ENCODE assay signal across 8 mouse cellular contexts in the genomic region with DNA sequence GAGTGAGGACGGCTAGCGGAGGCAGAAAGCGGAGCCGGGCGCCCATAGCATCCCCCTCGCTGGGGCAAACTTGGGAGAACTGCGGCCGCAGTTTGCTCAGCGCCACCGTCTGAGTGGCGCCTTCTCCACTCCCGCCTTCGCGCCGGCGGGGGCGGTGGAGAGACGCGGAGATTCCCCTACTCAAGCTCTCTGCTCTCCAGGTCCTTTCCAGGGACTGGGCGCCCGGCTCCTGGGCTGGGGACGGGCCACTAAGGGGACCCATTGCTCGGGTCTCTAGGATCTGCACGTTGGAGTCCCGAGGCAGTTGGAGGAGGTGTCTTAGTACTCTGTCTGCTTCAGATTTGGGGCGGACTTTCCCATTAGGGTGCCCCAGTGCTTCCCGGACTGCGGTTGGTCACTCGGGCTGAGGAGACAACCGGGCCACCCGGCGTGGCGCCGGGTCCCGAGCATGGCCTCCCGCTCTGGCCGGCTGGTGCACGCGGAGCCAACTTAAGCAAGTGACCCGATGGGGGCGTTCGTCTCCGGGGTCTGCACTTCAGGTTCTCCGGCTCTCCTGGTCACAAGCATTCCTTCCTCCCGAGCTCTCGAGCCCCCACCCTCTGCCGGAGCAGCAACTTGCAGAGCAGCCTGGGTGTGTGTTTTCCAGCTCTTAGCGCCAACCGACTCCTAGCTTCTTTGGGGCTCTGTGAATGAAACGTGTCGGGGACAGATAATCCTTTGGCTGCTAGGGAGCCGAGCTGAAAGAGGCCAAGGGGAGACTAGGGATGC. TPM values are rescaled to one million over a fixed set of nuclear protein-coding genes. Genes with fewer than 3 reads are reported as not detected.
DNase-seq lines count a peak whose midpoint lies in the region; ATAC-seq lines count a peak whose summit lies in the region.

No protein-coding gene starts in this region.

- H3K27me3 ChIP-seq in lung, embryonic 15.5 days: no peaks in the 10 kb centered on the region

- peak; percentile 92 for DNase-seq in Muller cell, postnatal 12 days (ENCODE audit: inconsistent ontology term)
- peak; percentile 45 for DNase-seq in cerebellum, adult 9-10 months
- DNase-seq in frontal cortex, adult 2 months (ENCODE audit: extremely low spot score in 1 of 2, low spot score in 1 of 2): peak; percentile 33 to 67
- peak; percentile 69 for DNase-seq in heart, postnatal 4 days
- DNase-seq in layer of hippocampus, postnatal 10 days (ENCODE audit: low spot score in 2 of 2): peak; percentile 65 to 76
- DNase-seq in ovary, postnatal 14 days (ENCODE audit: low spot score): peak; percentile 37

- H3K36me3 ChIP-seq in lung, embryonic 15.5 days: no peaks in the 10 kb centered on the region

- ATAC-seq in lung, embryonic 15.5 days (ENCODE audit: borderline replicate concordance, extremely low read depth, low FRiP score, low TSS enrichment): peak; percentile 79; the same call in 1 of the 2 replicates
- ATAC-seq in CD4-positive, CD25-positive, alpha-beta regulatory T cell, adult 4 months: no peak

- H3K9me3 ChIP-seq in lung, embryonic 15.5 days: no peaks in the 10 kb centered on the region

- H3K27ac ChIP-seq in lung, embryonic 15.5 days: peak overlapping the region; percentile 89

- peak overlapping the region; percentile 95 for H3K4me2 ChIP-seq in lung, embryonic 15.5 days

- H3K4me3 ChIP-seq in lung, embryonic 15.5 days: peak overlapping the region; percentile 81

- under 1% methylated on average over 50 of the region's 52 CpGs for WGBS in lung, embryonic 15.5 days

- H3K4me1 ChIP-seq in lung, embryonic 15.5 days: peaks cover 24% of the 10 kb centered on the region

- H3K9ac ChIP-seq in lung, embryonic 15.5 days: peak overlapping the region; percentile 72

RNA-seq across cellular contexts. Expression of gene Gpc6, which starts 1.5 kb away (rescaled TPM):
- polyA plus RNA-seq in frontal cortex, adult 2 months (2012; rRNA removed): 3.9 and 4.3 TPM in 2 replicates
- total RNA-seq in heart, postnatal 4 days (2021): 10 to 100 TPM; 35.6 to 41.2 TPM
- total RNA-seq in layer of hippocampus, postnatal 10 days (2021): 10 to 100 TPM; 18.0 to 19.5 TPM
- polyA plus RNA-seq in lung, embryonic 15.5 days (2015; fragmentation: Nextera tagmentation; extraction: Ambion mirVana): 28.6 and 30.8 TPM in 2 replicates
- under 1 TPM in 1 of 2 experiments, not detected in 1; 0.15 TPM for polyA plus RNA-seq in CD4-positive, CD25-positive, alpha-beta regulatory T cell, adult 4 months (2017; shearing (Covaris generic))

Comparison
In these comparisons a context has a peak if more than half of its experiments do, and no peak if none do; other contexts are left out.
1. DNase-seq: peak in every context shown above with its lines; median percentile 92 in Muller cell, postnatal 12 days; 70 in layer of hippocampus, postnatal 10 days; 69 in heart, postnatal 4 days; 50 in frontal cortex, adult 2 months; 45 in cerebellum, adult 9-10 months; 37 in ovary, postnatal 14 days.